ENCODE assay signal across 16 mouse cellular contexts in genomic region chr1:128951436-128951835, GRCm38 (mm10).
"Had no signal": no experiment of that assay in that cellular context is flagged by ENCODE, and none has a peak within 500 bp of the region (broad histone marks: within the 10 kb centered on the region; RNA-seq: fewer than 3 reads in every experiment).

No protein-coding gene starts in this region.

- H3K27me3 ChIP-seq: liver, embryonic 15.5 days; midbrain, embryonic 15.5 days; neural tube, embryonic 12.5 days; stomach, embryonic 15.5 days had no signal

- H3K4me1 ChIP-seq: limb, embryonic 10.5 days; liver, embryonic 15.5 days; midbrain, embryonic 15.5 days; neural tube, embryonic 12.5 days; stomach, embryonic 15.5 days had no signal

- ATAC-seq: lung, postnatal 0 days; midbrain, embryonic 15.5 days had no signal

- H3K9ac ChIP-seq: liver, embryonic 15.5 days; midbrain, embryonic 15.5 days; neural tube, embryonic 12.5 days; stomach, embryonic 15.5 days had no signal

- H3K9me3 ChIP-seq: limb, embryonic 10.5 days; liver, embryonic 15.5 days; midbrain, embryonic 15.5 days; neural tube, embryonic 12.5 days; stomach, embryonic 15.5 days had no signal

- H3K4me3 ChIP-seq: left cerebral cortex, adult 2 months; limb, embryonic 10.5 days; liver, embryonic 15.5 days; midbrain, embryonic 15.5 days; neural tube, embryonic 12.5 days; stomach, embryonic 15.5 days had no signal

- DNase-seq: kidney, adult 9 months; kidney, postnatal 4 days; lung, adult 2 months; lung, postnatal 36 days; right cerebral cortex, postnatal 14 days; thymus, adult 2 months; thymus, postnatal 25 days had no signal

- H3K27ac ChIP-seq: kidney, postnatal 0 days; left cerebral cortex, adult 2 months; limb, embryonic 10.5 days; liver, embryonic 15.5 days; midbrain, embryonic 15.5 days; neural tube, embryonic 12.5 days; stomach, embryonic 15.5 days had no signal

- H3K4me2 ChIP-seq: liver, embryonic 11.5 days; liver, embryonic 15.5 days; midbrain, embryonic 15.5 days; neural tube, embryonic 12.5 days; stomach, embryonic 15.5 days had no signal

- H3K36me3 ChIP-seq: limb, embryonic 10.5 days; liver, embryonic 15.5 days; midbrain, embryonic 15.5 days; neural tube, embryonic 12.5 days; stomach, embryonic 15.5 days had no signal
